Mouse (Mus musculus) liver, postnatal 0 days (tissue): ENCODE measurements at regions not wholly inside any gene's neighbourhood (a gene's known extent, or its start where the extent isn't known, plus 50 kb on each side); places are given as distances from the start of the nearest gene placed in this dataset.

Source experiments
- ATAC-seq: fragments of 200-750 bp; cut with Nextera tagmentation; 2 replicates; pipeline ENCODE4 v1.8.0; 2017; ENCODE audit warnings: mild to moderate bottlenecking, moderate library complexity
- DNase-seq: peaks from one replicate; pipeline ENCODE4 v3.0.0-alpha.2; 2016
- H3K27ac ChIP-seq: fragments of 300-500 bp; sonication (generic); 2 replicates; pipeline ENCODE4 v1.5.1; 2014; ENCODE audit warnings: antibody characterized with exemption, moderate library complexity, mild to moderate bottlenecking, low read depth
- H3K27me3 ChIP-seq: fragments of 300-500 bp; sonication (generic); 2 replicates; pipeline ENCODE4 v1.6.1; 2014; ENCODE audit warnings: low read length, control low read depth, mixed read lengths; ENCODE audit not compliant: insufficient read depth
- H3K36me3 ChIP-seq: fragments of 300-500 bp; sonication (generic); replicated peaks from 2 replicates; pipeline ENCODE4 v1.6.1; 2014; ENCODE audit warnings: mild to moderate bottlenecking, control low read depth, low read length, moderate library complexity, mixed read lengths; ENCODE audit not compliant: insufficient read depth
- H3K4me1 ChIP-seq: fragments of 300-500 bp; sonication (generic); 2 replicates; pipeline ENCODE4 v1.6.1; 2014; ENCODE audit warnings: antibody characterized with exemption, mild to moderate bottlenecking, control low read depth; ENCODE audit not compliant: insufficient read depth
- H3K4me2 ChIP-seq: fragments of 300-500 bp; sonication (generic); 2 replicates; pipeline ENCODE4 v1.6.1; 2014; ENCODE audit warnings: low read depth, mild to moderate bottlenecking, low read length, moderate library complexity, mixed read lengths
- H3K4me3 ChIP-seq: fragments of 300-500 bp; sonication (generic); 2 replicates; pipeline ENCODE4 v1.5.1; 2014; ENCODE audit warnings: low read depth, low read length
- H3K9ac ChIP-seq: fragments of 300-500 bp; sonication (generic); replicated peaks from 2 replicates; pipeline ENCODE4 v1.6.1; 2014; ENCODE audit warnings: mild to moderate bottlenecking, moderate library complexity
- H3K9me3 ChIP-seq: fragments of 300-500 bp; sonication (generic); 2 replicates; pipeline ENCODE4 v1.6.1; 2016; ENCODE audit warnings: mild to moderate bottlenecking, control low read depth, low read length, mixed read lengths
- CTCF ChIP-seq: sonication (generic); IDR thresholded peaks from 2 replicates; pipeline ENCODE4 v1.5.1; 2016; ENCODE audit warnings: antibody characterized with exemption, low read depth
- EP300 ChIP-seq: IDR thresholded peaks from 2 replicates; pipeline ENCODE4 v1.6.1; 2016; ENCODE audit warnings: antibody characterized with exemption, low read depth, mild to moderate bottlenecking
- WGBS: fragments of 180-500 bp; shearing (Covaris S2); extraction: QIAGEN DNeasy Blood & Tissue Kit; methylation state at CpG from one replicate; pipeline ENCODE4 v1.1.7; 2014; ENCODE audit not compliant: insufficient replicate concordance; 5-methylcytosine and 5-hydroxymethylcytosine counted together

DNA sequence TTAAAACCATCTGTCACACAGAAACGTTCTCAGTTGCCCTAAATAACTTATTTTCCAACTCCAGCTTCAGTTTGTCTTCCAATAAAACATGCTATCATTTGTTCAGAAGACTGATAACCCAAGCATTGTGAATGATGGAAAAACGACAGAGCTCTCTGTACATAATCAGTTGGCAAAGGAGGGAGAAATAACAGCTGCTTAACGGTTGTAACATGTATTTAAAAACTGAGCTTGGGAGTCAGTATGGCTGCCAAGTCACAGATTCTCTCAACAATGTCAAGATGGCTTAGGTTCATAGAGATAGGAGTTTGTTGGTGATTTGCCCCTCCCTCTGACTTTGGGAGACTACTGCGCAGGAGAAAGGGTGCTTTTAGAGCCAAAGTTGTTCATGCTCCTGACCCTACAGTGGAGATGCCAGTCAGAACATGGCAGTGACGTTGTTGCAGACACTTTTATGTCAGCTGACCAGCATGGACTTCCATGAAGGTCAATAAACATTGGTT lies 140.2 kb downstream of the Qpct start:
- 63% methylated on average over 5 of the region's 5 CpGs for WGBS
- Histone ChIP-seq H3K4me2 (no peak overlapping the region), H3K27me3 (no peaks in the 10 kb centered on the region), H3K4me3 (no peak overlapping the region), H3K36me3 (no peaks in the 10 kb centered on the region), H3K4me1 (no peaks in the 10 kb centered on the region), H3K9ac (no peak overlapping the region), H3K27ac (no peak overlapping the region), H3K9me3 (no peaks in the 10 kb centered on the region)
- DNase-seq (no peak), ATAC-seq (no peak)
- TF ChIP-seq EP300 (no peak), CTCF (no peak)

DNA sequence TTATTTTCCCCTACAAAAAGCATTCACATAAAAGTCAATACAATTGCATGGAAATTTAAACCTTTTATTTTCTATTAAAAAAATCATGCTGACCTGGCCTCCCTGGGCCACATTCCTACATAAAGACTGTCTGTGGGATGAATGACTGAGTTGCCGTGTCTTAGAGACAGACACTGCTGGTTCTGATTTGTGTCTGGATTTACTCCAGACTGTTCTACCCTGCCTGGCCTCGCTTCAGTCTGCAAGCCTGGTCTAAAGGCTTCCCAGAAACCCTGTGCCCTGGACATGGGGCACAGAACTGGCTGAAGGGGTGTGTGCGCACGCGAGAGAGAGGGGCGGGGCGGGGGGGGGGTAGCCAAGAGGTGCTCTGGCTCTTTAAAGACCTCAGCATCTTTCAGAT lies 136.6 kb downstream of the Qpct start:
- no peak for ATAC-seq
- Histone ChIP-seq H3K4me3 (no peak overlapping the region), H3K36me3 (no peaks in the 10 kb centered on the region), H3K4me1 (no peaks in the 10 kb centered on the region), H3K4me2 (no peak overlapping the region), H3K27me3 (no peaks in the 10 kb centered on the region), H3K9ac (no peak overlapping the region), H3K9me3 (no peaks in the 10 kb centered on the region), H3K27ac (no peak overlapping the region)
- no peak for DNase-seq
- 71% methylated on average over 7 of the region's 7 CpGs for WGBS
- TF ChIP-seq CTCF (no peak), EP300 (no peak)

DNA sequence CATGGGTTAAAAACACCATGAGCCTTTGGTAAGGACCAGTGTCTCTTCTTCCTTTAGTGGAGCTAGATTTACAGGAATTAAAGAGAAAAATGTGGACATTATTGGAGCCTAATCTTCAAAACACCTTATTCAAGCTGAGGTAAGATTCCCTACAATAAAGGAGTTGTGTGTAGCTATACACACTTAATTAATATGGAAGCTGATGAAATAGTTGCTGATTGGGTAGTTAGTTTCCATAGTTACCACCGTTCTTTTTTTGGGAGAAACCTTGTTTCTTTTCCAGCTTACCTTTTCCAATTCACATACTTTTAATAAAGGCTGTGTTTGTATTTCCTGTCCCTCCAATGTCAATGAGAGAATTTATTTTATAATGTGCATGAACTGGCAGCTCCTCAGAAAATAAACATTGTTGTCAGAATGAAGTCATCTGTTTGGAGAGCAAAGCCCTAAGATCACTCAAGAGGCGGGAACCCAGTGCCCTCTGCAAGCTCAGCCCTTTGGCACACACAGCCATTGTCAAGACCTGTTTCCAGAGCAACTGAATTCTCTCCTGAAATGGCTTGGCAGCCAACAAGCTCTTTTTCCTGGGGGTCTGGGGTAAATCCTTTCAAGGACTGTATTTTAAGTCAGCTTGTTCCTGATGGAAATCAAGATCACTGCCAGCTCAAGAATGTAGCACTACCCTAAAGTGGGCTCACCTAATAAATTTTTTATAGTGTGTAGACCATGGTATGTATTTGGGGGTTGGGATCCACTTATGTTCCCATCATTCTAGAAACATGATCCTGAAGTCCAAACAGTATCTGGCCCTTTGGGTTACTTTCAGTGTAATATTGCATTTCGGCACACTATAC lies 128.8 kb downstream of the Qpct start:
- TF ChIP-seq EP300 (no peak), CTCF (no peak)
- ATAC-seq (no peak), DNase-seq (no peak)
- H3K27ac ChIP-seq = no peak overlapping the region
- H3K4me3 ChIP-seq = no peak overlapping the region
- H3K36me3 ChIP-seq = no peaks in the 10 kb centered on the region
- H3K4me2 ChIP-seq = no peak overlapping the region
- no peak overlapping the region for H3K9ac ChIP-seq
- H3K4me1 ChIP-seq = no peaks in the 10 kb centered on the region
- no peaks in the 10 kb centered on the region for H3K9me3 ChIP-seq
- H3K27me3 ChIP-seq = no peaks in the 10 kb centered on the region
- 78% methylated on average over 3 of the region's 3 CpGs for WGBS

DNA sequence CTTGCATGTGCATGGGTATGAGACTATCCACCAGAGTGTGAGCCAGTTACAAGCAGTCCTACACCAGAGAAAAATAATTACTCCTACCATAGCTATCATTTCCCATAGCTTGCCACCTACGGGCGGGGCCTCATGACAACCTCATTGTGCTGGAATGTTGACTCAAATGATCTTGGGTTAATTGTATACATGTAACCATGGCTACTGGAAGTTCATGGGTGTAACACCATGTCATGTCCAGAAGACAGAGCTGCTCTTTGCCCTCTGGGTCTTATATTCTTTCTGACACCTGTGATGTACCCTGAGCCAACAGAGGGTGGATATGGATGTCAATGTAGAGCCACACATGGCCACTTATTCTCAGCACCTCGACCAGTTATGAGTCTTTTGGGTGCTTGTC lies 125.6 kb downstream of the Qpct start:
- H3K9me3 ChIP-seq = no peaks in the 10 kb centered on the region
- no peak overlapping the region for H3K4me2 ChIP-seq
- H3K9ac ChIP-seq = no peak overlapping the region
- no peak overlapping the region for H3K4me3 ChIP-seq
- WGBS = 66% methylated on average over 3 of the region's 3 CpGs
- TF ChIP-seq EP300 = no peak
- TF ChIP-seq CTCF = no peak
- no peaks in the 10 kb centered on the region for H3K27me3 ChIP-seq
- ATAC-seq = no peak
- no peak for DNase-seq
- H3K36me3 ChIP-seq = no peaks in the 10 kb centered on the region
- H3K27ac ChIP-seq = no peak overlapping the region
- no peaks in the 10 kb centered on the region for H3K4me1 ChIP-seq

DNA sequence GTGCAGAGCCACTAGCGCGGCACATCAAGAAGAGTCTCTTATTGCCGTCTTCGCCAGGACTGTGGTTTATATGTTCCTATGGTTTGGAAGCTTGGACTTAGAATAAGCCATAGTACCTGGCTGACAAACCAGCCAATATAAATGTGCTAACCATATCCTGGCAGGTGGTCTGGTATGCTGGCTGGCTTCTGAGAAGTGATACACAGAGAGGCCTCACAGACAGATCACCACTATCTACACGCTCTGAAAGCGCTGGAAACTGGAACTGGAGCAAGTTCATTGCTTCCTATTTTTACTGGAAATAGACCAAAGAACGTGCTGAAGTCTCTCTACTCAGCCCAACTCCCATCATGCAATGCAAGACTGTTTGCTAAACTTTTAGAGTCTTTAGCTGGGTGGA lies 124.7 kb downstream of the Qpct start:
- H3K27me3 ChIP-seq = no peaks in the 10 kb centered on the region
- no peak for DNase-seq
- no peak overlapping the region for H3K27ac ChIP-seq
- H3K9me3 ChIP-seq = no peaks in the 10 kb centered on the region
- TF ChIP-seq EP300 = no peak
- no peak for TF ChIP-seq CTCF
- H3K36me3 ChIP-seq = no peaks in the 10 kb centered on the region
- H3K4me1 ChIP-seq = no peaks in the 10 kb centered on the region
- no peak overlapping the region for H3K4me3 ChIP-seq
- no peak for ATAC-seq
- 68% methylated on average over 7 of the region's 7 CpGs for WGBS
- no peak overlapping the region for H3K4me2 ChIP-seq
- no peak overlapping the region for H3K9ac ChIP-seq

DNA sequence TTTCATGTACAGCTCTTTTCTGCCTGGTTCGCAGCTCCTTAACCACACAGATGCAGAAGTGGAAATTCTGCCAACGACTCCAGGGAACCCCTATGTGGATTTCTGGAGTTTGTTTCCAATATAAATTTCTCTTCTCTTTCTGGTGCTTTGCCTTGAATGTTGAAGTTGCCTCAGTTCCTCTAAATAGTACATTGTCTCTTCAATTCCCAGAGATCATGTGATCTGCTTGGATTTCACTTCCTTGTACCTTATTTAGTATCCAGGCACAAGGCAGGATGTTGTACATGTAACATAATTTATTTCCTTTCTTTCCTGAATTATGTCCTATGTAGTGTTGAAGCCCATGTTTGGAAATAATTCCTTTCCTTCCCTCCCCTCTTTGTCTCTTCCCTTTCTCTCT lies 123.7 kb downstream of the Qpct start:
- no peak overlapping the region for H3K4me3 ChIP-seq
- H3K27ac ChIP-seq = no peak overlapping the region
- 69% methylated on average over 2 of the region's 2 CpGs for WGBS
- H3K9ac ChIP-seq = no peak overlapping the region
- H3K36me3 ChIP-seq = no peaks in the 10 kb centered on the region
- no peaks in the 10 kb centered on the region for H3K27me3 ChIP-seq
- TF ChIP-seq EP300 (no peak), CTCF (no peak)
- no peak overlapping the region for H3K4me2 ChIP-seq
- no peaks in the 10 kb centered on the region for H3K9me3 ChIP-seq
- H3K4me1 ChIP-seq = no peaks in the 10 kb centered on the region
- ATAC-seq = no peak
- no peak for DNase-seq
